Mouse (Mus musculus) neural tube, embryonic 12.5 days (tissue): ENCODE measurements at regions not wholly inside any gene's neighbourhood (a gene's known extent, or its start where the extent isn't known, plus 50 kb on each side); places are given as distances from the start of the nearest gene placed in this dataset.

Source experiments
- ATAC-seq: fragments of 200-750 bp; cut with Nextera tagmentation; 2 replicates; pipeline ENCODE4 v1.8.0; 2017; ENCODE audit warnings: low read depth, mild to moderate bottlenecking, moderate TSS enrichment, moderate library complexity; ENCODE audit not compliant: low FRiP score
- H3K27ac ChIP-seq: fragments of 300-500 bp; sonication (generic); 2 replicates; pipeline ENCODE4 v1.5.1; 2016
- H3K27me3 ChIP-seq: fragments of 300-500 bp; sonication (generic); replicated peaks from 2 replicates; pipeline ENCODE4 v1.6.1; 2016; ENCODE audit warnings: mild to moderate bottlenecking
- H3K36me3 ChIP-seq: fragments of 300-500 bp; sonication (generic); 2 replicates; pipeline ENCODE4 v1.6.1; 2016; ENCODE audit warnings: mild to moderate bottlenecking
- H3K4me1 ChIP-seq: fragments of 300-500 bp; sonication (generic); 2 replicates; pipeline ENCODE4 v1.6.1; 2016
- H3K4me2 ChIP-seq: fragments of 300-500 bp; sonication (generic); replicated peaks from 2 replicates; pipeline ENCODE4 v1.6.1; 2016; ENCODE audit warnings: mild to moderate bottlenecking
- H3K4me3 ChIP-seq: fragments of 300-500 bp; sonication (generic); 2 replicates; pipeline ENCODE4 v1.5.1; 2016
- H3K9ac ChIP-seq: fragments of 300-500 bp; sonication (generic); 2 replicates; pipeline ENCODE4 v1.6.1; 2016; ENCODE audit warnings: mild to moderate bottlenecking
- H3K9me3 ChIP-seq: fragments of 300-500 bp; sonication (generic); 2 replicates; pipeline ENCODE4 v1.6.1; 2016; ENCODE audit warnings: mild to moderate bottlenecking
- WGBS: fragments of 180-500 bp; shearing (Covaris S2); methylation state at CpG from one replicate; pipeline ENCODE4 v1.1.7; 2016; 5-methylcytosine and 5-hydroxymethylcytosine counted together

- Histone ChIP-seq H3K27me3 (no peaks in the 10 kb centered on the region), H3K9me3 (no peaks in the 10 kb centered on the region), H3K4me1 (peaks cover 6% of the 10 kb centered on the region; the same call in 1 of the 2 replicates), H3K27ac (no peak overlapping the region), H3K36me3 (no peaks in the 10 kb centered on the region), H3K4me3 (no peak overlapping the region), H3K9ac (no peak overlapping the region), H3K4me2 (no peak overlapping the region)
- ATAC-seq, result no peak
- WGBS, result 24% methylated on average over 6 of the region's 6 CpGs
Measured at GRCm38 (mm10) chr14:80176464-80176863, 192.6 kb downstream of the Olfm4 start.

DNA sequence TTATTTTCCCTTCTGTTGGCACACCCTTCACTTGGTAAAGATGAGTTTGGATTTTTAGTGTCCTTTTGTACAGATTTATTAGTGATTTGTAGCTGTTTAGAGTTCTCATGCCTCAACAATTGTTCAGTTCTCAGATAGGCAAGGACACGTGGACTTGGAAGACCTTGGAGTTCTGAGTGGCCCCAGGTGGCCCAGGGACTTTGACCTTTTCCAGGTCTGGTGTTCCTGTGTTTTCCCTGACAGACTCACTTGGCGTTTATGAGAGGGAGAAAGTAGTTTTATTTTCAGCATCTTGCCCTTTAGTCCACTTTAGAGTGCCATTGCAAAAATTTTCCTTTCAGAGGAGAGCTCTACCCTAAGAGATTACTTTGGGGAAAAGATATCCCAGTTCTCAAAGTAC lies 211.2 kb downstream of the Olfm4 start:
- Histone ChIP-seq H3K9ac (no peak overlapping the region), H3K27ac (no peak overlapping the region), H3K9me3 (no peaks in the 10 kb centered on the region), H3K4me1 (no peaks in the 10 kb centered on the region), H3K4me3 (no peak overlapping the region), H3K36me3 (no peaks in the 10 kb centered on the region), H3K27me3 (no peaks in the 10 kb centered on the region), H3K4me2 (no peak overlapping the region)
- WGBS, result 41% methylated on average over 2 of the region's 2 CpGs
- ATAC-seq, result no peak

DNA sequence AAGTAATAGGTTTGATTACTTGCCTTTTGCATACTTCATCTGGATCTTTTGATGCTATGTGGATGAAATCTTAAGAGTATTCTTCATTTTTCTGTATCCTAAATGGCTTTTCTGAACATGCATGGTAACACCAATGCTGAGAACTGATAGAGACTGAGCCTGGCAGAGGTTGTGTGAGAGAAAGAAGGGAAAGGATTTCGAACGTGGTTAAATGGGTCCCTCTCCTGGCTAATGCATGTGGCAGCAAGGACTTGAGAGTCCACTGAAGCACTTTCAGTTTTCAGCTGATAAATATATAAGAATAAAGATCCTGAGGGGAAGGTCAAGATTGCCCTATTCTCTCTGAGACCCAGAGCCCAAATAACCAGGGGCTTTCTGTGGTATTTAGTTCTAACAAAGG lies 229.0 kb downstream of the Olfm4 start:
- Histone ChIP-seq H3K9me3 (no peaks in the 10 kb centered on the region), H3K4me2 (no peak overlapping the region), H3K27ac (no peak overlapping the region), H3K9ac (no peak overlapping the region), H3K36me3 (no peaks in the 10 kb centered on the region), H3K4me3 (no peak overlapping the region), H3K27me3 (no peaks in the 10 kb centered on the region), H3K4me1 (no peaks in the 10 kb centered on the region; the same call in 1 of the 2 replicates)
- whole genome bisulfite sequencing, result 21% methylated on average over 2 of the region's 2 CpGs
- peak; percentile 74; the same call in 1 of the 2 replicates for ATAC-seq

DNA sequence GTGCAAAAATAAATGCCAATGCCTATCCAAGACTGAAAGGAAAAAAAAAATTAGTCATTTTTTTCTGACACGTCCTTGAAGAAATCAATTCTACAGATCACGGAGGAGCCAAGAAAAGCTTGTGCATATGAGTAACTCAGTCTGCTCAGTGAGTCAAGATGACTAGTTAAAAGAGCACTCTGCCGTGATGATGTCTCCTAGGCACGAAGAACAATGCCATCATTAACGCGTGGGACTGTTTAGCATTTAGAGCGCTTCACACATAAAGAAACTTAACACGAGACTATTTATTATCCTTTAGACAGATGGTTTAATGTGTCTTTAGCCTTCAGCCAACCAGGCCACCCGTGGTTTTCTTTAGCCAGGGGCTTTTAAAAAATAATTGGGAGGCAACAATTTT lies 229.8 kb downstream of the Olfm4 start:
- H3K9ac ChIP-seq, result no peak overlapping the region
- H3K4me1 ChIP-seq, result no peaks in the 10 kb centered on the region; the same call in 1 of the 2 replicates
- 22% methylated on average over 9 of the region's 9 CpGs for WGBS
- no peak overlapping the region for H3K4me2 ChIP-seq
- H3K27ac ChIP-seq, result no peak overlapping the region
- no peak overlapping the region for H3K4me3 ChIP-seq
- H3K27me3 ChIP-seq, result no peaks in the 10 kb centered on the region
- no peaks in the 10 kb centered on the region for H3K36me3 ChIP-seq
- 0 out of 2 replicates have a peak, but pooled peaks have one; percentile 35 for ATAC-seq
- H3K9me3 ChIP-seq, result no peaks in the 10 kb centered on the region

DNA sequence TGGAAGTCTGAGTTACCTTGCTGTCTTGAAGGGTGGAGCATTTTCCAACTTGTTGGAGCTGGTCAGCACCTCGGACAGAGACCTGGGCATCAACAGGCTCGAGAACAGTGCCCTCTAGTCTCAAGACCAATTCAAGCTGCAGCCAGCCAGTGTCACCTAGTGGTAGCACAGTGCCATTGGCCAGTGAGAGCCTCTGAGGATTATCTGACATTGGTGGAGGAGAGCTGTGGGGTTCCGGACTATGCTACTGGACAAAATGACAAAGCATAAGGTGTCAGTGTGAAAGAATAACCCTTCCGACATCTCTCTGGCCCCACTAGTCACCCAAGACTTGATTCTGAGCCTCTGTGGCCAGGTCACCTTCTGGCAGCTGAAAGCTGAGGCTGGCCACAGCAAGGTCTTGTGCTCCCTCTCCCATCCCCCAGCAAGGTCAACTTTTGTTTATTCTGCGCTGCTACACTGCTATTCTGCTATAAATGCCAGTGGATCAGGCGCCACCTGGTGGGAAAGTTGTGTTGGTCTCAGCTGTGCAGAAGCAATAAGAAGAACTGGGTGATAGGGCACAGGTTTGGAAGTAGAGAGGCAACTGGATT lies 232.2 kb downstream of the Olfm4 start:
- no peak overlapping the region for H3K9ac ChIP-seq
- WGBS, result 18% methylated on average over 6 of the region's 6 CpGs
- peak; percentile 63 for ATAC-seq
- no peaks in the 10 kb centered on the region for H3K36me3 ChIP-seq
- no peaks in the 10 kb centered on the region for H3K27me3 ChIP-seq
- no peaks in the 10 kb centered on the region for H3K9me3 ChIP-seq
- no peaks in the 10 kb centered on the region; the same call in 1 of the 2 replicates for H3K4me1 ChIP-seq
- H3K27ac ChIP-seq, result no peak overlapping the region
- no peak overlapping the region for H3K4me2 ChIP-seq
- H3K4me3 ChIP-seq, result no peak overlapping the region

DNA sequence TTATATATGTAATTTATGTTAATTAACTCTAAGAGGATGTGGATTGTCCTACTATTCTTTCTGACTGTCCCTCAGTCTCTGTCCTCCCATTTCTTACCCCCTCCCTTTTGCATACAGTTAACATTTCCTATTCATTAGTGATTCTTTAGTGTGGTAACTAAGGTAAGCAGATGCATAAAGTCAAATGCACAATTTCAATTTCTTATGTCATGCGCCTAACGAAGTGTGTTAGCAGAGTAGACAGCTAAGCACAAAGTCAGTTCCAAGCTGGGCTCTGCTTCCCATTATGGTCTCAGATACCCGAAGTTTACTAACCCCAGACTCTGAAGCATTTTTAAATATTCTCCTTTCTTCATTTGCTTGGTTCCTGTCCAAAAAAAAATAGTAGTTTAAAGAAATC lies 248.2 kb downstream of the Olfm4 start:
- H3K4me3 ChIP-seq, result no peak overlapping the region
- H3K36me3 ChIP-seq, result no peaks in the 10 kb centered on the region
- H3K9me3 ChIP-seq, result no peaks in the 10 kb centered on the region
- no peak overlapping the region for H3K27ac ChIP-seq
- no peak overlapping the region for H3K9ac ChIP-seq
- 84% methylated on average over 3 of the region's 3 CpGs for WGBS
- no peaks in the 10 kb centered on the region for H3K4me1 ChIP-seq
- no peak overlapping the region for H3K4me2 ChIP-seq
- H3K27me3 ChIP-seq, result no peaks in the 10 kb centered on the region
- ATAC-seq, result no peak

GRCm38 (mm10) chr14:80232976-80233375 lies 249.1 kb downstream of the Olfm4 start:
- Histone ChIP-seq H3K36me3 (no peaks in the 10 kb centered on the region), H3K9me3 (no peaks in the 10 kb centered on the region), H3K4me3 (no peak overlapping the region), H3K4me2 (no peak overlapping the region), H3K4me1 (no peaks in the 10 kb centered on the region), H3K27me3 (no peaks in the 10 kb centered on the region), H3K27ac (no peak overlapping the region), H3K9ac (no peak overlapping the region)
- ATAC-seq, result no peak
- WGBS, result 70% methylated on average over 3 of the region's 3 CpGs

- Histone ChIP-seq H3K36me3 (no peaks in the 10 kb centered on the region), H3K27ac (no peak overlapping the region), H3K4me3 (no peak overlapping the region), H3K4me2 (no peak overlapping the region), H3K9ac (no peak overlapping the region), H3K9me3 (no peaks in the 10 kb centered on the region), H3K27me3 (no peaks in the 10 kb centered on the region), H3K4me1 (no peaks in the 10 kb centered on the region)
- no peak for ATAC-seq
Measured at GRCm38 (mm10) chr14:80237136-80237535, 253.3 kb downstream of the Olfm4 start.

- H3K4me1 ChIP-seq, result no peaks in the 10 kb centered on the region
- no peak overlapping the region for H3K4me3 ChIP-seq
- no peaks in the 10 kb centered on the region for H3K36me3 ChIP-seq
- no peaks in the 10 kb centered on the region for H3K27me3 ChIP-seq
- no peak for ATAC-seq
- H3K9ac ChIP-seq, result no peak overlapping the region
- WGBS, result 81% methylated on average over 2 of the region's 2 CpGs
- no peak overlapping the region for H3K27ac ChIP-seq
- no peaks in the 10 kb centered on the region for H3K9me3 ChIP-seq
- no peak overlapping the region for H3K4me2 ChIP-seq
Measured at GRCm38 (mm10) chr14:80237552-80237951, 253.7 kb downstream of the Olfm4 start.

DNA sequence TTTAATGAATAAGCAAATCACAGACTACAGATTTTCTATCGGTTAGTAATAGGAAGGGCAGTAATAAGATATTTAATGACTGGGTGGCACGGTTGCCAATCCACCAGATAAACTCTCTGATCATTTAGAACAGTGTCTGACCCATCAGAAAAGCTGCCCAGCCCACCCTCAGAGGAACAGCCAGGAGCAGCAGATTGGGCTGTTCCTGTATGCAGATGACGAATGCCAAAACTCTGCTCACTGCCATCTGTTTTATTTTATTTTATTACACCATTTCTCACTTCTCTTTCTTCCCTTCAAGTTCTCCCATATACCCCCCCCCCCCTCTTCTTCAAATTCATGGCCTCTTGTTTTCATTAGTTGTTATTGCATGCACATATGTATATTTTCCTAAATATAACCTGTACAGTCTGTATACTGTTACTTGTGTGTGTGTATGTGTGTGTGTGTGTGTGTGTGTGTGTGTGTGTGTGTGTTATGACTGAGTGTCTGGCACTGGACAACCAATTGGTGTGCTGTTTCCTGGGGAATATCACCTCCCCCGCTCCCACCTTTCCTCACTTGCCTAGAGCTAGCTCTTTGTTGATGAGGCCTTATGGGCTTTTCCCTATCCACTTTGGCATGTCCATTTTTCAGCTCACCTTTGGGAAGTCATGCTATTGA lies 260.9 kb downstream of the Olfm4 start:
- no peak overlapping the region for H3K27ac ChIP-seq
- H3K4me2 ChIP-seq, result no peak overlapping the region
- H3K4me1 ChIP-seq, result no peaks in the 10 kb centered on the region
- H3K4me3 ChIP-seq, result no peak overlapping the region
- no peaks in the 10 kb centered on the region for H3K9me3 ChIP-seq
- WGBS, result 86% methylated on average over 4 of the region's 4 CpGs
- no peak for ATAC-seq
- H3K27me3 ChIP-seq, result no peaks in the 10 kb centered on the region
- no peaks in the 10 kb centered on the region for H3K36me3 ChIP-seq
- H3K9ac ChIP-seq, result no peak overlapping the region

GRCm38 (mm10) chr14:80247575-80247974 lies 263.7 kb downstream of the Olfm4 start:
- WGBS, result 93% methylated on average over 2 of the region's 2 CpGs
- H3K4me2 ChIP-seq, result no peak overlapping the region
- H3K4me1 ChIP-seq, result no peaks in the 10 kb centered on the region
- no peak overlapping the region for H3K4me3 ChIP-seq
- no peak overlapping the region for H3K27ac ChIP-seq
- H3K36me3 ChIP-seq, result no peaks in the 10 kb centered on the region
- no peaks in the 10 kb centered on the region for H3K27me3 ChIP-seq
- no peak for ATAC-seq
- no peak overlapping the region for H3K9ac ChIP-seq
- H3K9me3 ChIP-seq, result no peaks in the 10 kb centered on the region

- Histone ChIP-seq H3K36me3 (no peaks in the 10 kb centered on the region), H3K27me3 (no peaks in the 10 kb centered on the region), H3K4me2 (no peak overlapping the region), H3K4me1 (no peaks in the 10 kb centered on the region), H3K9ac (no peak overlapping the region), H3K27ac (no peak overlapping the region), H3K4me3 (no peak overlapping the region), H3K9me3 (no peaks in the 10 kb centered on the region)
- WGBS, result 95% methylated on average over 1 of the region's 1 CpGs
- ATAC-seq, result no peak
Measured at GRCm38 (mm10) chr14:80249882-80250281, 266.0 kb downstream of the Olfm4 start.

- H3K4me2 ChIP-seq, result no peak overlapping the region
- no peaks in the 10 kb centered on the region for H3K9me3 ChIP-seq
- no peak overlapping the region for H3K4me3 ChIP-seq
- ATAC-seq, result no peak
- no peaks in the 10 kb centered on the region for H3K27me3 ChIP-seq
- H3K27ac ChIP-seq, result no peak overlapping the region
- H3K4me1 ChIP-seq, result no peaks in the 10 kb centered on the region
- no peak overlapping the region for H3K9ac ChIP-seq
- WGBS, result 69% methylated on average over 3 of the region's 3 CpGs
- H3K36me3 ChIP-seq, result no peaks in the 10 kb centered on the region
Measured at GRCm38 (mm10) chr14:80257086-80257485, 273.2 kb downstream of the Olfm4 start.
